Mouse (Mus musculus) granulocyte monocyte progenitor cell, adult 5-6 weeks (primary cell): Measurements from ENCODE around the gene H2al1f. TPM values are rescaled to one million over a fixed set of nuclear protein-coding genes. Genes with fewer than 3 reads are reported as not detected.

Source experiments
- total RNA-seq, 2 experiments: library from RNA; stranded (forward) in 1 of 2; stranded (reverse) in 1 of 2; fragments of 200-712, 200-1000 nt in 1 of 2; fragments of >200 nt in 1 of 2; fragmentation: Nextera tagmentation in 1 of 2; gene quantifications; 2 replicates each; pipeline ENCODE4 v1.2.3; 2014 to 2017

H2al1f gene
- total RNA-seq, 2 experiments from 2014 or later = not detected

Other genes with a start within 250 kb of the H2al1f start
- gene H2al1a, start 15.9 kb upstream of the H2al1f start, total RNA-seq (2014; fragmentation: Nextera tagmentation) = not detected in 2 replicates
- not detected in 2 replicates for gene H2al1a, start 15.9 kb upstream of the H2al1f start, total RNA-seq (2017)
- not detected in 2 replicates for gene H2al1b, start 12.7 kb upstream of the H2al1f start, total RNA-seq (2014; fragmentation: Nextera tagmentation)
- not detected in 2 replicates for gene H2al1b, start 12.7 kb upstream of the H2al1f start, total RNA-seq (2017)
- gene H2al1c, start 9.5 kb upstream of the H2al1f start, total RNA-seq (2014; fragmentation: Nextera tagmentation) = not detected in 2 replicates
- not detected in 2 replicates for gene H2al1c, start 9.5 kb upstream of the H2al1f start, total RNA-seq (2017)
- not detected in 2 replicates for gene H2al1d, start 6.3 kb upstream of the H2al1f start, total RNA-seq (2014; fragmentation: Nextera tagmentation)
- not detected in 2 replicates for gene H2al1d, start 6.3 kb upstream of the H2al1f start, total RNA-seq (2017)
- not detected in 2 replicates for gene H2al1e, start 3.2 kb upstream of the H2al1f start, total RNA-seq (2014; fragmentation: Nextera tagmentation)
- not detected in 2 replicates for gene H2al1e, start 3.2 kb upstream of the H2al1f start, total RNA-seq (2017)
- not detected in 2 replicates for gene H2al1g, start 3.1 kb downstream of the H2al1f start, total RNA-seq (2014; fragmentation: Nextera tagmentation)
- gene H2al1g, start 3.1 kb downstream of the H2al1f start, total RNA-seq (2017) = not detected in 2 replicates
- gene H2al1h, start 6.3 kb downstream of the H2al1f start, total RNA-seq (2014; fragmentation: Nextera tagmentation) = not detected in 2 replicates
- not detected in 2 replicates for gene H2al1h, start 6.3 kb downstream of the H2al1f start, total RNA-seq (2017)
- not detected in 2 replicates for gene H2al1i, start 9.5 kb downstream of the H2al1f start, total RNA-seq (2014; fragmentation: Nextera tagmentation)
- gene H2al1i, start 9.5 kb downstream of the H2al1f start, total RNA-seq (2017) = not detected in 2 replicates
- not detected in 2 replicates for gene H2al1j, start 12.7 kb downstream of the H2al1f start, total RNA-seq (2014; fragmentation: Nextera tagmentation)
- not detected in 2 replicates for gene H2al1j, start 12.7 kb downstream of the H2al1f start, total RNA-seq (2017)